Mouse (Mus musculus): ENCODE results near the gene Selenbp1.

DNA sequence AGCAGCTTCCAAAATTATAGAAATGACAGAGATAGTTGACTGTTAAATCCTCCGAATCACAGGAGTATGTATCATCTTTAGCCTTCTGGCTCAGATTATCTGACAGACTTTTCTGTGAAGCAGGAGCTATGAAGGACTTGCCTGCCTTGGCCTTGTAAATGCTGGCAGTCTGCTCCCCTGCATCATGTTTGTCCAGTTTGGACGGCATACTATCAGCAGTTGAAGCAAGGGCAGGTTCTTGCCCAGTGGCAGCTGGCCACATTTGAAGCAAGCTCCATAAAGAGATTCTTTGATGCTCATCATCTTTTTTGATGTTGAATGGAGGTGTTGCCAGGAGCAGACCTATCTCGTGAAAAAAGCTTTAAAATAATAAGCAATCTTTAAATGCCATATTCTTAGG is 38.8 kb upstream of the Selenbp1 start:
- no peak for TF ChIP-seq CTCF (IDR thresholded peaks at IDR 0.05; ENCODE audit: low read depth)
- no peak for TF ChIP-seq EP300 (IDR thresholded peaks at IDR 0.05; ENCODE audit: low read depth)

Data from liver, postnatal 0 days (tissue).